Mouse (Mus musculus) erythroblast, embryonic 14.5 days (primary cell): ENCODE data around the gene Smim24.

Experiments
- GATA1 ChIP-seq: IDR thresholded peaks from 2 replicates; pipeline ENCODE4 v1.6.1; 2012; ENCODE audit warnings: low read length, inconsistent platforms, mixed read lengths
- TAL1 ChIP-seq: IDR thresholded peaks from 3 replicates; pipeline ENCODE4 v1.6.1; 2012; ENCODE audit warnings: low read length, inconsistent platforms, mixed read lengths

- no peak for TF ChIP-seq GATA1
- no peak for TF ChIP-seq TAL1
Measured at GRCm38 (mm10) chr10:81424246-81425051, 31.6 kb downstream of the Smim24 start.
